Mouse (Mus musculus) left cerebral cortex, adult 8-10 months (tissue): ENCODE measurements around the gene Krt5. TPM values are rescaled to one million over a fixed set of nuclear protein-coding genes. Genes with fewer than 3 reads are reported as not detected.
"Not testable (repeated sequence)": the region's sequence is repeated elsewhere in the genome, so short reads cannot be mapped to it uniquely, and the experiment has no call there.

Source experiments
- DNase-seq, 2 experiments: peaks; one replicate each; pipeline ENCODE4 v3.0.0; 2022; ENCODE audit warnings: low spot score in 2 of 2
- total RNA-seq, 4 experiments: library from RNA; stranded (reverse); gene quantifications; 2 replicates each; pipeline ENCODE4 v1.2.4; 2022

The Krt5 gene
- total RNA-seq: not detected

DNA sequence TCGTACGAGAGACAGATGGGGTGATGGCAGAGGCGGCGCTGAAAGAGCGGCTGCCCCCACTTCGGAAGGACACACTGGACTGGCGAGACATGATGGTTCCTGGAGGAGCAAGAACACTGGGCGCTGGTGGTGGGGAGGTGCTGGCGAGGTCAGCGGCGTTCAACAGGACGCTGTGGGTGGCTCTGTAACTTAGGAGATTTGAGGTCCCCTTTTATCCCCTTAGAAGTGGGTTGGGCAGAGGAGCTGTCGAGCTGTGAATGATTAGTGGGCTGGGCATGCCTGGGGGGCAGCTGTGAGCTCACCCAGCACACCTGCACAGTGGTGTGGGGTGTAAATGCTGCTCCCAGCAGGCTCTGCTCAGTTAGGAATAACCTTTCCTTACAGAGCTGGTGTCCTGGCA, at the start of gene Krt5:
Gene Krt5, minus strand, starts transcription at position 179 of the 400 bp plus-strand sequence.
- DNase-seq: no peak

DNA sequence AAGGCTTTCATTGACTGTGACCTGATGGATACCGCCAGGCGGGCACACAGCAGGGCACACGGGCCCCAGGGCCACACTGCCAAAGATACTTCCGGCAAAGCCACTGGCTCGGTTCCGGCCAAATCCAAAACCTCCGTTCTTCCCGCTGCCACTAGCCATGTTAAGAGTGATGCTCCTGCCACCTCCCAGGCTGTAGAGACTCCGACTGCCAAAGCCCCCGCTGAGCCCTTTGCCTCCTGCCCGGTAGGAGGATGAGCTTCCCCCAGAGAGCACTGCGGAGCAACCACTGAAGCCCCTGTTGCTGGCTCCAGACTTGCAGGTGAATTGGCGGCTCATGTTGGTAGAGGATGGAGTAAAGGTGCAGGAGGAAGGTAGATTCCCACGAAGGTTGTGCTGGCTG, 30.0 kb upstream of the Krt5 start, which contains the start of gene Krt71:
Gene Krt71, minus strand, starts transcription at position 399 of the 400 bp plus-strand sequence.
- DNase-seq: no peak

DNA sequence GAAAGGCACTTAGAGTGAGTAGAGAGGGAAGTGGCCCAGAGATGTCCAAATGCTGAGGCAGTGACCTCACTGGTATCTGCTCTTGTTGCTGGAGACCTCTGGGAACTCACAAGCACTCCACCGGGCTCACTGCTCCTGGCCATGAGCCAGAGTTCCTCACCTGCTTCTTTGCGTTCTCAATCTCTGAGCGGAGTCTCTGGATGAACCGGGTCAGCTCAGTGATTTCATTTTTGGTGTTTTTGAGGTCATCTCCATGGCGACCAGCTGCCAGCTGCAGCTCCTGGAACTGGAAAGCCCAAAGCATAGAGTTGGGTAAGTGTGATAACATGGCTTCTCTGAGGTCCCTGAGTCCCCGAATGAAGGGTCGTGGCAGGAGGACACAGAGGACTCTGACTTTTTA, 25.1 kb upstream of the Krt5 start:
- DNase-seq: no peak

- DNase-seq: no peak
Measured at GRCm38 (mm10) chr15:101730653-101731052, 18.0 kb upstream of the Krt5 start.

DNA sequence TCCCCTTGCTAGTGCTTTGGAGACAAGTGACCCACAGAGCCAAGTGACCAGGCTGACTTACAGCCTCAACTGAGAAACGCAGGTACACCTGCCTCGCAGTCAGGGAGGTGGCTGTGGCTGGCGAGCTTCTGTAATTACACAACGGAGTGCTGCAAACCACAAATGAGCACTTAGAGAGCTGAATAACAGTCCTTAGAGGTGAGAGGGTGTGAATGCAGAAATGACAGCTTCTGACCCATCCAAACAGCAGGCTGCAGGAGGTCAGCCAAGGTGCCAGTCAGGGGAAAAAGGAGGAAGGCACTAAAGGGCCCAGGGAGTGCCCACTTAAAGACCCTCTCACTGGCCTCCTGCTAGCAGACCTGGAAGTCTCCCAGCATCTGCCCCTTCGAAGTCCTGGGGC, 12.0 kb upstream of the Krt5 start:
- DNase-seq: no peak

GRCm38 (mm10) chr15:101715831-101716230, 3.1 kb upstream of the Krt5 start:
- no peak for DNase-seq

DNA sequence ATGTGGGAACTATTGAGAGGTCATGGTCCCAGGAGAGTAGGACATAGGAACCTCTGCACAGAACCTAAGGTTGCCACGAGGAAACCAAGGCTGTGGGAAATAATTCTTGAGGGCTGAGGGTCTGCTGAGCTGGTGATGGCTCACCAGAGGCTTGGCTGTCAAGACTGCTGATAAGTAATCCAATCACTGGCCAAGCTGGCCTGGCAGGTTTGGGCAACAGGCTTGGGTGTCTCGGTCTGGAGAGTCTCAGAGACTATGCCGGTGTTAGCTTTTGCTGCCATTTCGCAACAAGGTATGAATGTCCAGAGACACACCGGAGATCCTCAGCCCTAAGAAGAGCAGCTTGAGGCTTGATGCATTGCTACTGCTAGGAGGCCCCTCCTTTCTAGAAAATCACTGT, 1.7 kb upstream of the Krt5 start:
- DNase-seq: no peak

DNA sequence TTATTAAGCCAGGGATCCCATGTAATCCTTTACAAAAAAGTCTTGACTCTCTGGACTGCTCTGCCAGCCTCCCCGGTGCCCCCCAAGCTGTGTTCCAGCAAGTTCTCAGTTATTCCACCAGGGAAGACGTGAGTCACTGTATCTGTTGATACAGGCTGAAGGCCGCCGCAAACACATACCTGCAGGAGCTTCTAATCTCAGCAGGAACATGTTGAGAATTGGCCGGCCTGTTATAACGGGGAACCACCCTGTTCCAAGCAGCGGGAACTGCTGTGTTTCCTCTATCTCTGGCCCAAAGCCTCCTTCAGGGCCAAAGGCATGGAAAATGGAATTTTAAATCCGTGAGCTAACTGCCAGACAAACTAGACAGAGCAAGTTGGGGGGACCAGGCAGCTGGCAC, 1.0 kb upstream of the Krt5 start:
- DNase-seq: no peak

DNA sequence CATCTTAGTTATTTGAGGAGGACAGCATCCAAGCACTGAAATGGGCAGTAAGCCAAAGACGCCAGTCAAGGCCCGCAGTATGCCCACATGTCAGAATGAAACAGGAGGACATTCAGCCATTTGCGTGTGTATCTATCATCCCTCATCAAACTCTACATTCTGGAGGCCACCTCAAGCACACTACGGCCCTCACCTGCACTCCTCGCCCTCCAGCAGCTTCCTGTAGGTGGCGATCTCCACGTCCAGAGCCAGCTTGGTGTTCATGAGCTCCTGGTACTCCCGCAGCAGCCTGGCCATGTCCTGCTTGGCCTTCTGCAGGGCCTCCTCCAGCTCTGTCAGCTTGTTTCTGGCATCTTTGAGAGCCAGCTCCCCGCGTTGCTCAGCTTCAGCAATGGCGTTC, 4.0 kb downstream of the Krt5 start:
- no peak for DNase-seq

DNA sequence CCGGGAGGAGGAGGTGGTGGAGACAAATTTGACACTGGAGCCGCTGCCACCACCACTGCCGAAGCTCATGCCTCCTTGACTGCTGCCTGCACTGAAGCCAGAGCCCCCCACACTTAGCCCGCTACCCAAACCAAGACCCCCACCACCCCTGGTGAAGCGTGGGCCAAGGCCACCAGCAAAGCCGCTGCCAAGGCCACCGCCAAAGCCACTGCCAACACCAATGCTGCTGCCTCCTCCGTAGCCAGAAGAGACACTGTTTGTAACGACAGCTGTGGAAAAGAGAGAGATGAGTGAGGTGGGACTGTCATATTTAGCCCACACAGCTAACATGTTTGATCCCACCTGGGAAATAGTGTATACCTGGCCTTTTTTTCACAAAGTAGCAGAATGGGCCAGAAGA, 5.2 kb downstream of the Krt5 start:
- no peak for DNase-seq

DNA sequence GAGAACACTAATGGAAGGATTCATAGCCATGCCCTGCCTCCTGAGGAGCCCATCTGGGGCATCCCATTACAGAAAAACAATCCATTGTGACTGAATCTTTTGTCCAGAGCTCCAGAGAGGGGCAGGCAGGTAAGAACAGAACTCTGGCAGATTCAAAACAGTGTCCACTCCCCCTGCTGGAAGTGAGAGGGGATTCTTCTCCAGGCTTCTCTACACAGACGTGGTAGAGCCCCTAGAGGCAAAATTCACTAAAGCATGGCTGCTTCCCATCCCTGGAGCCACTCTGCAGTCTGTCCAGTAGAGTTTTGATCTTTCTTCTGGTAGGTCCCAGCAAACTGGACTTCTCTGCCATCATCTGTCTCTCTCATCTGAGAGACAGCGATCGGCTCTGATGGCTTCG, 8.6 kb downstream of the Krt5 start:
- DNase-seq: no peak

GRCm38 (mm10) chr15:101702380-101702779, 10.3 kb downstream of the Krt5 start:
- no peak for DNase-seq

DNA sequence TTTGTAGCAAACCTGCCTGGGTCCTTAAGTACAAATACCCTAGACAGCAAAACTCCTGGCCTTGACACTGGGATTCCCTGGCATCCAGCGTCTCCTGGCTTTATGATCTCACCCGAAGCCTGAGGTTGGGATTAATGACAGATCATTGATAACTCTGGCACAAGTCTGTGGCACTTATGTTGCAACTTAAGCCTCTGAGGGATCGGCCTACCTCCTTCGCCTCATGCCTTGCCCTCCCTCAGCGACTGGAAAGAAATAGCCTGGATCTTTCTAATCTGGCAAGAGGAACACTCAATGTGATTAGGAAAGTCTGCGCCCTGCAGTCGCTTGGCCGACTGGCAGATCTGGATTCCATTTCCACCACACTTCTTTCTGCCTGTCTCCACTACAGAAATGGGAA, 12.8 kb downstream of the Krt5 start:
- DNase-seq: no peak

GRCm38 (mm10) chr15:101699192-101699591, 13.5 kb downstream of the Krt5 start:
- no peak for DNase-seq

- no peak for DNase-seq
Measured at GRCm38 (mm10) chr15:101697326-101698188, 15.1 kb downstream of the Krt5 start.

GRCm38 (mm10) chr15:101694207-101694606, 18.5 kb downstream of the Krt5 start, which contains the start of gene Krt6a:
TSS of gene Krt6a (minus strand) at chr15:101694307.
- DNase-seq: no peak

GRCm38 (mm10) chr15:101690460-101690859, 22.2 kb downstream of the Krt5 start:
- not testable (repeated sequence) for DNase-seq

DNA sequence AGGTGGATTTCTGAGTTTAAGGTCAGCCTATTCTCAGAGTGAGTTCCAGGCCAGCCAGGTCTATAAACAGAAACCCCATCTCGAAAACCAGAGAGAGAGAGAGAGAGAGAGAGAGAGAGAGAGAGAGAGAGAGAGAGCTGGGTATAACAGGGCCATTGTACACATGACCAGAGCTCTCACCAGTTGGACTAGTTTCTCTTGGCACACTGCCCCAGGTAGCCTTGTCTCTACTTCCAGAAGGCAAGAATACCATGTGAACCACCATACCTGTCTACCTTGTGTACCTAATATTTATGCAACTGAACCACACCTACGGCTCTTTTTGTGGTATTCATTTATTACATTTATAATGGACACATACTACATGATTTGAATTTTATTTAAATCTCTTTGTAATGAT, 24.5 kb downstream of the Krt5 start:
- no peak for DNase-seq

GRCm38 (mm10) chr15:101680187-101680586, 32.5 kb downstream of the Krt5 start, which contains the start of gene Krt6b:
TSS of gene Krt6b (minus strand) at chr15:101680287.
- no peak for DNase-seq

DNA sequence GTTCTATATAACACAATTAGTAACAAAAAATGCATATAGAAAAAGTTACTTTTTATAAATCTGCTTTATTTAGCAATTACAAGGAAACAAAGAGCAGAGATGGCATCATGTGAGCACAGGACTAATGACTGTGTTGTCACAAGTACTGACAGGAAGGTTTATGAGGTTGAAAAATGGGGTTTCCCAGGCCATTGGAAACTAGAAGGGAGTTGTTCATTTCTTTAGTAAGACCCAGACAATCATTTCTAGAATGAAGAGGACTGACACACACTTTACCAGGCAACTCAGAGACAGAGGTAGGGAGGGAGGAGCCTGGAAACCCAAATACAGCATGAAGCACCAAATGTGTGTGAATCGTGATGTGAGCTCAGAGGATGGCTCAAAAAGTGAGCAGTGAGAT, 36.7 kb downstream of the Krt5 start:
- no peak for DNase-seq
